Mouse (Mus musculus): ENCODE measurements around the gene Gm43951.
"Not testable (repeated sequence)": the region's sequence is repeated elsewhere in the genome, so short reads cannot be mapped to it uniquely, and the experiment has no call there.

The Gm43951 gene

GRCm38 (mm10) chr11:72203440-72203839 is 3.2 kb downstream of the Gm43951 start:
- DNase-seq (ENCODE audit: low spot score), result no peak

GRCm38 (mm10) chr11:72196506-72196905 is 10.1 kb downstream of the Gm43951 start:
- no peak for DNase-seq (ENCODE audit: low spot score)

GRCm38 (mm10) chr11:72194259-72194658 is 12.4 kb downstream of the Gm43951 start:
- no peak for DNase-seq (ENCODE audit: low spot score)

GRCm38 (mm10) chr11:72190857-72191256 is 15.8 kb downstream of the Gm43951 start:
- DNase-seq (ENCODE audit: low spot score), result no peak

- no peak for DNase-seq (ENCODE audit: low spot score)
Observed at GRCm38 (mm10) chr11:72184252-72184651, 22.4 kb downstream of the Gm43951 start.

- DNase-seq (ENCODE audit: low spot score), result no peak
Observed at GRCm38 (mm10) chr11:72181136-72181535, 25.5 kb downstream of the Gm43951 start.

- no peak for DNase-seq (ENCODE audit: low spot score)
Observed at GRCm38 (mm10) chr11:72180556-72180955, 26.1 kb downstream of the Gm43951 start.

GRCm38 (mm10) chr11:72176553-72176952 is 30.1 kb downstream of the Gm43951 start:
- DNase-seq (ENCODE audit: low spot score), result peak; percentile 47

- DNase-seq (ENCODE audit: low spot score), result no peak
Observed at GRCm38 (mm10) chr11:72175966-72176365, 30.7 kb downstream of the Gm43951 start.

GRCm38 (mm10) chr11:72174721-72175120 is 31.9 kb downstream of the Gm43951 start:
- no peak for DNase-seq (ENCODE audit: low spot score)

GRCm38 (mm10) chr11:72173506-72173905 is 33.1 kb downstream of the Gm43951 start:
- no peak for DNase-seq (ENCODE audit: low spot score)

GRCm38 (mm10) chr11:72171906-72172305 is 34.7 kb downstream of the Gm43951 start:
- not testable (repeated sequence) for DNase-seq (ENCODE audit: low spot score)

- DNase-seq (ENCODE audit: low spot score), result no peak
Observed at GRCm38 (mm10) chr11:72169871-72170270, 36.8 kb downstream of the Gm43951 start.

GRCm38 (mm10) chr11:72163198-72163597 is 43.4 kb downstream of the Gm43951 start:
- no peak for DNase-seq (ENCODE audit: low spot score)

- no peak for DNase-seq (ENCODE audit: low spot score)
Observed at GRCm38 (mm10) chr11:72156624-72157023, 50.0 kb downstream of the Gm43951 start.

GRCm38 (mm10) chr11:72155981-72156428 is 50.6 kb downstream of the Gm43951 start:
- no peak for DNase-seq (ENCODE audit: low spot score)

GRCm38 (mm10) chr11:72155186-72155980 is 51.3 kb downstream of the Gm43951 start:
- no peak for DNase-seq (ENCODE audit: low spot score)
